Mouse (Mus musculus) midbrain, postnatal 0 days (tissue): ENCODE measurements around the gene Rgs3. TPM values are rescaled to one million over a fixed set of nuclear protein-coding genes. Genes with fewer than 3 reads are reported as not detected.

Source experiments
- ATAC-seq: fragments of 200-750 bp; cut with Nextera tagmentation; 2 replicates; pipeline ENCODE4 v1.8.0; 2017; ENCODE audit warnings: moderate number of reproducible peaks, mild to moderate bottlenecking, moderate TSS enrichment, moderate library complexity; ENCODE audit not compliant: low FRiP score
- DNase-seq: peaks from one replicate; pipeline ENCODE4 v3.0.0-alpha.2; 2015; ENCODE audit warnings: low spot score
- H3K27ac ChIP-seq: fragments of 300-500 bp; sonication (generic); 2 replicates; pipeline ENCODE4 v1.5.1; 2014; ENCODE audit warnings: low read depth, mild to moderate bottlenecking, low read length, mixed read lengths
- H3K27me3 ChIP-seq: fragments of 300-500 bp; sonication (generic); 2 replicates; pipeline ENCODE4 v1.6.1; 2014; ENCODE audit warnings: low read length, control low read depth, mixed read lengths; ENCODE audit not compliant: insufficient read depth
- H3K36me3 ChIP-seq: fragments of 300-500 bp; sonication (generic); 2 replicates; pipeline ENCODE4 v1.6.1; 2014; ENCODE audit warnings: low read length, control low read depth, mixed read lengths; ENCODE audit not compliant: insufficient read depth
- H3K4me1 ChIP-seq: fragments of 300-500 bp; sonication (generic); 2 replicates; pipeline ENCODE4 v1.6.1; 2014; ENCODE audit warnings: mild to moderate bottlenecking, control low read depth, antibody characterized with exemption, low read length, mixed read lengths; ENCODE audit not compliant: insufficient read depth
- H3K4me2 ChIP-seq: fragments of 300-500 bp; sonication (generic); 2 replicates; pipeline ENCODE4 v1.6.1; 2014; ENCODE audit warnings: low read depth, mild to moderate bottlenecking, low read length, mixed read lengths; ENCODE audit not compliant: poor library complexity, severe bottlenecking
- H3K4me3 ChIP-seq: fragments of 300-500 bp; sonication (generic); 2 replicates; pipeline ENCODE4 v1.5.1; 2014; ENCODE audit warnings: low read depth, mild to moderate bottlenecking, low read length, moderate library complexity
- H3K9ac ChIP-seq: fragments of 300-500 bp; sonication (generic); replicated peaks from 2 replicates; pipeline ENCODE4 v1.6.1; 2014; ENCODE audit warnings: mild to moderate bottlenecking, low read length, moderate library complexity, mixed read lengths; ENCODE audit not compliant: poor library complexity, severe bottlenecking
- H3K9me3 ChIP-seq: fragments of 300-500 bp; sonication (generic); 2 replicates; pipeline ENCODE4 v1.6.1; 2016; ENCODE audit warnings: low read length, control low read depth
- CTCF ChIP-seq: IDR thresholded peaks from 2 replicates; pipeline ENCODE4 v1.5.1; 2016; ENCODE audit warnings: antibody characterized with exemption, mild to moderate bottlenecking
- WGBS: fragments of 180-500 bp; shearing (Covaris S2); extraction: QIAGEN DNeasy Blood & Tissue Kit; methylation state at CpG from one replicate; pipeline ENCODE4 v1.1.7; 2014; 5-methylcytosine and 5-hydroxymethylcytosine counted together
- polyA plus RNA-seq: library from polyadenylated mRNA; unstranded; fragments of >200 nt; fragmentation: Nextera tagmentation; extraction: Ambion mirVana; gene quantifications from 2 replicates; pipeline ENCODE4 v1.2.1, GENCODE M21; 2015
- total RNA-seq: library from RNA; depleted of rRNA; stranded (reverse); fragments of >200 nt; gene quantifications from 2 replicates; pipeline ENCODE4 v1.2.3, GENCODE M21; 2014

Gene Rgs3
- total and polyA plus RNA-seq, 2 experiments from 2014 or later, result 55.6 to 89.4 TPM

DNA sequence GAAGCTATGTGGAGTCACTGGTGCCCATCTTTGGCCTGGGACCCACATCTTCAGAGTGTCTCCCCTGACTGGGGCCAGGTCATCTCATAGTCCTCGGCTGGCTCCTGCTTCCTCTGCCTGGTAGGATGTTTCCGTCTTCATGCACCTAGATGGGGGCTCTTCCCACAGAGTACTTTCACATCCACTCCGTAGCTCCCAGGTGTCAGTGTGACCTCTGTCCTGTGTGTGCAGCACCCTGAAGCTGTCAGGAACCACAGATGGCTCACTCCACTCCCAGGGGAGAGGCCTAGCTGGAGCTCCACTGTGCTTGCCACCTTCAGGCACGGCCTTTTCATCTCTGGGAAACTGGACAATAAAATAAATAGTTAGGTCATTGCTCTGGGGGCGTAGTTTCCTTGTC is 128.5 kb downstream of the Rgs3 start:
- H3K36me3 ChIP-seq, result 0 out of 2 replicates have a peak, but pooled peaks cover 7% of the 10 kb centered on the region
- ATAC-seq, result no peak
- no peak overlapping the region for H3K9ac ChIP-seq
- 88% methylated on average over 5 of the region's 5 CpGs for WGBS
- no peak for TF ChIP-seq CTCF
- no peaks in the 10 kb centered on the region for H3K9me3 ChIP-seq
- H3K27me3 ChIP-seq, result no peaks in the 10 kb centered on the region
- no peak overlapping the region for H3K27ac ChIP-seq
- H3K4me3 ChIP-seq, result no peak overlapping the region
- no peak overlapping the region for H3K4me2 ChIP-seq
- H3K4me1 ChIP-seq, result peaks cover 4% of the 10 kb centered on the region; the same call in 1 of the 2 replicates
- DNase-seq, result no peak

DNA sequence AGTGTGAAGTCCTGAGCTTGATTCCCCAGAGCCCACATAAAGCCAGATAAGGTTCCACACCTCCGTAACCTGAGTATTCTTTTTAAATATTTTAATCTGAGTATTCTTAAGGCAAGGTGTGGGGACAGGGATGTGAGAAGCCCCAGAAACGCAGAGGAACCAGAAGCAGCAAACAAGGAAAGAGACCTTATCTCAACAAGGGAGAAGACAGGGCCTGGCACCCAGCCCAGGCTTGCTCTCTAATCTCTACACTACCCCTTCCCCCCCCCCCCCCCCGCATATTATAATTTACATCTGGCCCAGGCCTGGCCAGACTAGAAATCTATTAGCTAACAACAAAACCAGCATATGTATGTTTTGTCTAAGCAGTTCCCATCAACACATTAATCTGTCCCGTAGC is 131.3 kb downstream of the Rgs3 start:
- peaks cover 11% of the 10 kb centered on the region; the same call in 1 of the 2 replicates for H3K36me3 ChIP-seq
- H3K27ac ChIP-seq, result no peak overlapping the region
- TF ChIP-seq CTCF, result no peak
- H3K9me3 ChIP-seq, result no peaks in the 10 kb centered on the region
- 84% methylated on average over 3 of the region's 4 CpGs for WGBS
- H3K4me3 ChIP-seq, result no peak overlapping the region
- H3K9ac ChIP-seq, result no peak overlapping the region
- ATAC-seq, result no peak
- H3K27me3 ChIP-seq, result no peaks in the 10 kb centered on the region
- no peak for DNase-seq
- H3K4me2 ChIP-seq, result no peak overlapping the region
- no peaks in the 10 kb centered on the region; the same call in 1 of the 2 replicates for H3K4me1 ChIP-seq

DNA sequence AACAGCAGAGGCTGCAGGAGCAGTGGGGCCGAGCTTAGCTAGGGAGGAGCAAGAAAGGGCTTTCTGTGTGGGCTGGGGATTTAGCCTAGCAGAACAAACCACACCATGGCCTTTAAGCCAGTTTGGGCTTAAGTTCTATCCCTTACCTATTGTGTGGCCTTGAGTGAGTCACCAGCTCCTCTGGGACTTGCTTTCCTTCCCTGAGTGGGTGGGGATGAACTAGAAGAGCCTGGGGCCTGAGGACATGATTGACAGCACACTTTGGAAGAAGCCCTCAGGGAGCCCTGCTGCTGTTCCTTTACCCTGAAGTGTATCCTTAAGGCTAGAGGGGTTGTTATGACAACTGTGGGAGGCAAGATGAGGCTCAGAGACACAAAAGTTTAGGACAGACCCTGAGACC is 132.0 kb downstream of the Rgs3 start:
- DNase-seq, result no peak
- WGBS, result 24% methylated on average over 1 of the region's 1 CpGs
- TF ChIP-seq CTCF, result no peak
- Histone ChIP-seq H3K27me3 (no peaks in the 10 kb centered on the region), H3K4me1 (no peaks in the 10 kb centered on the region; the same call in 1 of the 2 replicates), H3K36me3 (peaks cover 11% of the 10 kb centered on the region; the same call in 1 of the 2 replicates), H3K9ac (no peak overlapping the region), H3K9me3 (no peaks in the 10 kb centered on the region), H3K4me3 (no peak overlapping the region), H3K27ac (no peak overlapping the region), H3K4me2 (no peak overlapping the region)
- no peak for ATAC-seq

DNA sequence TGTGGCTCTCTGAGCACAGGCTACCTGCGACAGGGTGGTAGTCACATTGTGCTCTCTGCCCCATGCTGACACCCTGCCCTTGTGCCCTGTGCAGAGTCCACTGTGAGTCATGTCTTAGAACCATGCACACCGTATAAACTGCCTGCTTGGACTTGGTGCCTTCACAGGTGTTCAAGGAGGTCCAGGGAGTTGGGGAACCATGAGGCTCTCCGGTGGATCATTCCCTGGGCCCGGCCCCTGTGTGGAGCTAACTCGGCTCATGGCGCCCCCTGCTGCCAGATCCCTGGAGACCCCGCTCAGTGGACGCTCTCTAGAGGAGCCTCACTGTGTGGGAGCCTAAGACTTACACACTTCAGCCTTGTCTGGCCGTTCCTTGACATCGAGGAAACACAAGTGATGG is 134.2 kb downstream of the Rgs3 start:
- ATAC-seq (no peak), DNase-seq (no peak)
- H3K4me1 ChIP-seq, result no peaks in the 10 kb centered on the region
- H3K4me3 ChIP-seq, result no peak overlapping the region
- H3K27ac ChIP-seq, result no peak overlapping the region
- H3K9ac ChIP-seq, result no peak overlapping the region
- no peak overlapping the region for H3K4me2 ChIP-seq
- H3K27me3 ChIP-seq, result no peaks in the 10 kb centered on the region
- TF ChIP-seq CTCF, result peak; percentile 57
- H3K36me3 ChIP-seq, result peaks cover 15% of the 10 kb centered on the region
- WGBS, result 46% methylated on average over 10 of the region's 10 CpGs
- H3K9me3 ChIP-seq, result no peaks in the 10 kb centered on the region

DNA sequence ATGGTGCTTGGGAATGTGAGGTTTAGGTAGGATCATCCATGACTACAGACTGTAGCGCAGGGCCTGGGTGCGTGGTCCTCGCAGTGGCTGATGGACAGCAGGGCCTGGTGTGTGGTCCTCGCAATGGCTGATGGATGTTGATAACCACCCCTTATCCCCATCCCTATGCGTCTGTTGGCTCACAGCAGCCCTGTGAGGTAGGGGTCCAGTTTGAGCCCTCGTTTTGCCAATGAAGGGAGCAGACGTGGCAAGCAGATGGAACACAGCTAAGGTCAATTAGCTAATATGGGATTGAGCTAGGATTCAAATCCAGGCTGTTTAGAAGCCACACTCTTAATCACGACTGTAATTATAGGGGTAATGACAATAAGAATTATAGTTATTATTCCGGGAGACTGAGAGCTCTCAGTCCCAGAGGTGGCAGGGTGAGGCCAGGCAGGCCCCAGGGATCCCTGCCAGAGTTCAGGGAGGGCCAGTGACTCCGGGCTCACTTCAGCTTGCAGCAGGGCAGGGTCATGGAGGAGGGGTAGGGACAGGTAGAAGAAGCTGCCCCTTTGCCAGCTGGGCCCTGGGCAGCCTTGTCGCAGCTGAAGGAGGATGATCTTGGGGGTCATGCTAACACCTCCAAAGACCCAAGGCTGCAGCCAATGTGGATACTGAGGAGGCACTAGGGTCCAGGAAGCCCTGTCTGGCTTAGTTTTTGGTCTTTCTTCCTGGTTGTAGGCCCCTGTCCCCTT is 135.2 kb downstream of the Rgs3 start:
- DNase-seq (no peak), ATAC-seq (no peak)
- H3K27ac ChIP-seq, result no peak overlapping the region
- H3K36me3 ChIP-seq, result peaks cover 15% of the 10 kb centered on the region
- no peak overlapping the region for H3K4me2 ChIP-seq
- TF ChIP-seq CTCF, result no peak
- no peaks in the 10 kb centered on the region for H3K27me3 ChIP-seq
- H3K9ac ChIP-seq, result no peak overlapping the region
- no peaks in the 10 kb centered on the region for H3K9me3 ChIP-seq
- H3K4me1 ChIP-seq, result peaks cover 6% of the 10 kb centered on the region; the same call in 1 of the 2 replicates
- WGBS, result 79% methylated on average over 11 of the region's 11 CpGs
- H3K4me3 ChIP-seq, result no peak overlapping the region

DNA sequence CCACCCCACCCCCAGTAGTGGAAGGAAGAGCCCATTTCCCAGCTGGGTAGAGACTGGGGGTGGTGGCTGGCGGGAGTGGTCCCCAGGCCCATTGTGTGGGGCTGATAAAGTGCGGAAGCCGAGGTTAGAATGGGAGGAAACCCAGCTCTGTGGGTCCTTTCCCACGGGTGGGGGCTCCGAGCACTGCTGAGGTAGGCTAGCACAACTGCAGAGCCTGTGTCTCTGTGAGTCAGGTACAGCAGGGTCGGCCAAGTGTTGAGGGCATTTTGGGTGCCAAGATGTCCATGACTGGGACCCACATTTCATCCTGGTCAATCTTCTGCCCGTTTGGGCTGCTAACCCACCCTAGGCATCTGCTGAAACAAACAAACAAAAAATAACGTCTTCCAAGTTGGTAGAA is 135.9 kb downstream of the Rgs3 start:
- no peaks in the 10 kb centered on the region for H3K27me3 ChIP-seq
- H3K9ac ChIP-seq, result no peak overlapping the region
- no peak for DNase-seq
- H3K4me3 ChIP-seq, result no peak overlapping the region
- no peak overlapping the region for H3K4me2 ChIP-seq
- no peaks in the 10 kb centered on the region for H3K9me3 ChIP-seq
- no peak for ATAC-seq
- 66% methylated on average over 8 of the region's 8 CpGs for WGBS
- peak overlapping the region; percentile 26; the same call in 1 of the 2 replicates for H3K27ac ChIP-seq
- peaks cover 6% of the 10 kb centered on the region; the same call in 1 of the 2 replicates for H3K4me1 ChIP-seq
- TF ChIP-seq CTCF, result no peak
- H3K36me3 ChIP-seq, result peaks cover 20% of the 10 kb centered on the region
